Mouse (Mus musculus) spleen, adult 2 months (tissue): ENCODE data around the gene Fut8. TPM values are rescaled to one million over a fixed set of nuclear protein-coding genes. Genes with fewer than 3 reads are reported as not detected.

Experiments used
- DNase-seq, 2 experiments: peaks; one replicate each; pipeline versions ENCODE4 v3.0.0 to v3.0.0-alpha.2; 2012 to 2021; ENCODE audit warnings: low spot score in 2 of 2, low read depth in 1 of 2
- H3K27ac ChIP-seq: fragments of 200-500 bp; 2 replicates; pipeline ENCODE4 v1.5.1; 2012; ENCODE audit warnings: low read length, inconsistent platforms; ENCODE audit not compliant: insufficient read depth
- H3K27me3 ChIP-seq: fragments of 200-500 bp; 2 replicates; pipeline ENCODE4 v1.6.1; 2012; ENCODE audit warnings: mild to moderate bottlenecking, moderate library complexity, low read length, inconsistent platforms; ENCODE audit not compliant: control insufficient read depth, insufficient read depth
- H3K36me3 ChIP-seq: fragments of 200-500 bp; 2 replicates; pipeline ENCODE4 v1.6.1; 2012; ENCODE audit warnings: mild to moderate bottlenecking, low read length, inconsistent platforms; ENCODE audit not compliant: control insufficient read depth, insufficient read depth
- H3K4me1 ChIP-seq: fragments of 200-500 bp; 2 replicates; pipeline ENCODE4 v1.6.1; 2011; ENCODE audit warnings: inconsistent platforms; ENCODE audit not compliant: control insufficient read depth, insufficient read depth, insufficient read length
- H3K4me3 ChIP-seq: fragments of 200-500 bp; 2 replicates; pipeline ENCODE4 v1.5.1; 2011; ENCODE audit warnings: mild to moderate bottlenecking, inconsistent platforms; ENCODE audit not compliant: insufficient read depth, insufficient read length; ENCODE audit errors: extremely low read depth
- CTCF ChIP-seq: fragments of 200-500 bp; IDR thresholded peaks from 2 replicates; pipeline ENCODE4 v1.5.1; 2011; ENCODE audit warnings: mild to moderate bottlenecking, inconsistent platforms; ENCODE audit not compliant: insufficient read depth, insufficient read length, insufficient replicate concordance; ENCODE audit errors: extremely low read depth
- POLR2A ChIP-seq: fragments of 200-500 bp; IDR thresholded peaks from 2 replicates; pipeline ENCODE4 v1.6.1; 2011; ENCODE audit warnings: low read depth, low read length, inconsistent platforms
- WGBS: fragments of 180-500 bp; shearing (Covaris S2); methylation state at CpG from one replicate; pipeline ENCODE4 v1.1.7; 2018; 5-methylcytosine and 5-hydroxymethylcytosine counted together
- polyA plus RNA-seq: library from polyadenylated mRNA; depleted of rRNA; stranded (reverse); fragments of >200 nt; gene quantifications from 2 replicates; pipeline ENCODE4 v1.2.3, GENCODE M21; 2012

Gene Fut8
- polyA plus RNA-seq, 1 experiment: 4.0 TPM

DNA sequence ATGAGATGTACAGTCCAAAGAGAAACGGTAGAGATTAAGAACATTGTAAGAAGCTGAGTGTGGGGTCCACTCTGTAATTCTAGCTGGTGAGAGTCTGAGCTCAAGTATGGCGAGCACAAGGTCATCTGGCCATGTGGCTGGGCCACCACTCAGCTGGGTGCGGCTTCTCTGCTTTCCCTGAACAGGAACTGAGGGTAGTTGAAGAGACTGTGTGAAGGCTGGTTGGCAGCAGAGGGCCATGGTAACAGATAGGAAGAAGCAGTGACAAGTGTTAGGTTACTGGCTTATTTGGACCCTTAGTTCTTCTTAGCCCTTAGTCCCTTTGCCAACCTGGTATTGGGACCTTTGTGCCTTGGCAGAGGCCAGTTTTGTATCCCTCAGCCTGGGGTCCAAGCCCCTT, 86.2 kb downstream of the Fut8 start:
- 82% methylated on average over 3 of the region's 3 CpGs for WGBS
- H3K27ac ChIP-seq: no peak overlapping the region
- TF ChIP-seq CTCF (no peak), POLR2A (no peak)
- H3K27me3 ChIP-seq: no peaks in the 10 kb centered on the region
- no peak overlapping the region for H3K4me3 ChIP-seq
- H3K4me1 ChIP-seq: 0 out of 2 replicates have a peak, but pooled peaks cover 2% of the 10 kb centered on the region
- no peak for DNase-seq
- H3K36me3 ChIP-seq: peaks cover 1% of the 10 kb centered on the region; the same call in 1 of the 2 replicates

DNA sequence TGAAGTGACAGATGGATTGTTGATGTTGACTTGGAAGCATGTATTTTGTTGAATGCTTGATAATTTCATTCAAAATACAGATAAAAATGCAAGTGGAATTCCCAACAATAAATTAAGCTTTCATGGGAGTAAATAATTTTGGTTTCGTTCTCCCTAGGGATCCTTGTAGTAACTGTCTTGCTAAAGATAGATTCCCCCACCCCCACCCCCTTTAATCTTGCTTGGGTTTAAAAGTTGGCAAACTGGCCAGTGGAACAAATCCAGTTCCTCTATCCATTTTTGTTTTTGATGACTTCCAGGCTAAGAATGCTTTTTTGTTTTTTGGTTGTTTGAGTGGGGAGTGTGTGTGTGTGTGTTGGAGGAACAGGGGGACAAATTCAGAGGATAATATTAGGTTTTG, 108.6 kb downstream of the Fut8 start:
- TF ChIP-seq CTCF (no peak), POLR2A (no peak)
- Histone ChIP-seq H3K4me1 (no peaks in the 10 kb centered on the region), H3K27ac (no peak overlapping the region), H3K4me3 (no peak overlapping the region), H3K27me3 (no peaks in the 10 kb centered on the region), H3K36me3 (no peaks in the 10 kb centered on the region)
- WGBS: 56% methylated on average over 1 of the region's 1 CpGs
- DNase-seq: no peak

DNA sequence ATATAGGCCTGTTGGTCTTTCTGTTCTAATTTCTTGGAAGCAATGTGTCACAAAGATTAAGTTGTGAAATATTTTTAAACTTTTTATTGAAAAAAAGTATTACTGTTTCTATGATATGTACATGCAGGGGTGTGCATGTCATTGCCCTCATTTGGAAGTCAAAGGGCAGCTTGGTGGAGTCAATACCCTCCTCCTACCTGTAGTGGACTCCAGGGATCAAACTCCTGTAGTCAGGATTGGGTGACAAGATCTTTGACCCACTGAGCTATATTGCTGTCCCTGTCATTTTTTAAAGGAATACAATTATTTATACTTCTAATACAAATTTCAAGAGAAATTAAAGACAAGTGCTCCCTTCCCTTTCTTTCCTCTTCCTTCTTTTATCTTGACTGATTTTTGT, 111.6 kb downstream of the Fut8 start:
- TF ChIP-seq CTCF: no peak
- TF ChIP-seq POLR2A: no peak
- H3K27ac ChIP-seq: no peak overlapping the region
- no peaks in the 10 kb centered on the region for H3K27me3 ChIP-seq
- H3K4me1 ChIP-seq: no peaks in the 10 kb centered on the region
- H3K4me3 ChIP-seq: no peak overlapping the region
- DNase-seq: no peak
- no peaks in the 10 kb centered on the region for H3K36me3 ChIP-seq

DNA sequence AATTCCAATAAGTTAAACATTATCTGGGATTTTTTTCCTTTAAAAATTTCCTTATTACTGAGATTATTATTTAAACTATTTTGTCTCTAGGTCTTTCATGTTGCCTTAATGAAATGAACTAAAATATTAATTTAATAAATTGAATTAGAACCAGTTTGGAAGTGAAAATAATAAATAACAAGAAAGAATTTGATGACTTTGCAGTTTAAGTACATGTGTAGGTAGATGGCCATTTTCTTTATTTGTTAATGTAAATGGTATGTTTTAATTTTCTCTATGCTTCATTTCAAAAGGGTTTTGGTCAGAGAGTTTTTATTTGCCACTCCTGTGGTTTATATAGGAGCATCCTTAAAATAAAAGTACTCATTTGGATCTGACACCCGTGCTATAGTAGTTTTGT, 177.8 kb downstream of the Fut8 start:
- 93% methylated on average over 1 of the region's 1 CpGs for WGBS
- Histone ChIP-seq H3K4me3 (no peak overlapping the region), H3K27me3 (no peaks in the 10 kb centered on the region), H3K27ac (no peak overlapping the region), H3K36me3 (peaks cover 2% of the 10 kb centered on the region), H3K4me1 (no peaks in the 10 kb centered on the region)
- no peak for TF ChIP-seq CTCF
- no peak for TF ChIP-seq POLR2A
- DNase-seq: no peak

GRCm38 (mm10) chr12:77421667-77422393, 183.9 kb downstream of the Fut8 start:
- no peak for DNase-seq
- WGBS: 96% methylated on average over 6 of the region's 6 CpGs

DNA sequence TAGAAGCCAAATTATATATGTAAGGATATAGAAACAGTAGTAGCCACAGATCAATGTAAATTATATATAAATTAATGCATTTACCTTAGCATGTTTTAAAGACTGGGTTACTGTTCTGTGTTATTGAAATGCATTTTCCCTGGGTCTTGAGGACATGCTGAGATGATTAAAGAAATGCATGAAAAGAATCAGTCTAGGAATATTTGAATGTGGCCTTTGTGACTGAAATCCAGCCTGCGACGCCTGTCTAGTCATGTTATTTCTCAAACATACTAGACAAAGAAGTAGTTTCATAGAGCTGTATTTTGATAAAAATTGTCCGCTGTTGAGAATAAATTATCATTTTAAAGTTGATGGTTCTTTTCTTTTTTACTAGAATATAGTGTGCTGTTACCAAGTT, 188.2 kb downstream of the Fut8 start:
- H3K27ac ChIP-seq: no peak overlapping the region
- no peaks in the 10 kb centered on the region for H3K4me1 ChIP-seq
- H3K4me3 ChIP-seq: no peak overlapping the region
- 95% methylated on average over 3 of the region's 3 CpGs for WGBS
- no peak for DNase-seq
- H3K27me3 ChIP-seq: no peaks in the 10 kb centered on the region
- TF ChIP-seq CTCF: no peak
- TF ChIP-seq POLR2A: no peak
- H3K36me3 ChIP-seq: no peaks in the 10 kb centered on the region

More at GRCm38 (mm10) chr12:77421667-77422393, 183.9 kb downstream of the Fut8 start:
- no peaks in the 10 kb centered on the region for H3K36me3 ChIP-seq
- H3K4me1 ChIP-seq: no peaks in the 10 kb centered on the region
- H3K4me3 ChIP-seq: no peak overlapping the region
- H3K27ac ChIP-seq: no peak overlapping the region
- H3K27me3 ChIP-seq: no peaks in the 10 kb centered on the region
- no peak for TF ChIP-seq POLR2A
- no peak for TF ChIP-seq CTCF

DNA sequence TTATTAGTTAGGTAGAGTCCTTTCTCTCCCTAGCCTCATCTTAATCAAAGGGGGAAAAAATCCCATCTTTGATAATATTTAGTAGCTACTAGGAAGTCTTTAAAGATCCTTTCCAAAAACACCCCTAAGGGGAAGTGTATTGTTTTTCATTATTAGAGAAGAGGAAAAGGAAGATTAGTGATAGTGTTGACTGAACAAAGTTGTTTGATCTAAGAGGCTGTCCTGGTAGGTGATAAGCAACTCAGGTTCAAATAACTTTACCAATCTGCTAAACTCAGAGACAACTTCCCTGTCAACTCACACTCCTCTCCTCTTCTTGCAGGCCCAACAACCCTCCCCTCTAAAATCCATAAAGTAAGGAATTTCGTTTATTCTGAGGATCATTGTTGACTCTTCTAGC, 190.2 kb downstream of the Fut8 start:
- H3K27me3 ChIP-seq: no peaks in the 10 kb centered on the region
- H3K4me1 ChIP-seq: no peaks in the 10 kb centered on the region; the same call in 1 of the 2 replicates
- H3K36me3 ChIP-seq: no peaks in the 10 kb centered on the region
- H3K27ac ChIP-seq: no peak overlapping the region
- 80% methylated on average over 1 of the region's 1 CpGs for WGBS
- TF ChIP-seq POLR2A (no peak), CTCF (no peak)
- no peak overlapping the region for H3K4me3 ChIP-seq
- DNase-seq: no peak

GRCm38 (mm10) chr12:77429381-77429780, 191.5 kb downstream of the Fut8 start:
- no peak overlapping the region for H3K4me3 ChIP-seq
- no peaks in the 10 kb centered on the region for H3K27me3 ChIP-seq
- H3K4me1 ChIP-seq: no peaks in the 10 kb centered on the region; the same call in 1 of the 2 replicates
- DNase-seq: no peak
- no peaks in the 10 kb centered on the region for H3K36me3 ChIP-seq
- TF ChIP-seq POLR2A: no peak
- TF ChIP-seq CTCF: no peak
- H3K27ac ChIP-seq: no peak overlapping the region
